Mouse (Mus musculus) heart, adult 9 months (tissue): Measurements from ENCODE around the gene Igf1r.

Experiments
- DNase-seq, 2 experiments: peaks; one replicate each; pipeline ENCODE4 v3.0.0; 2022; ENCODE audit warnings: low spot score in 2 of 2

The Igf1r gene

GRCm38 (mm10) chr7:68006496-68006895 lies 53.9 kb downstream of the Igf1r start:
- DNase-seq, result peak in 1 of 2 experiments; percentile 24

GRCm38 (mm10) chr7:68009635-68010034 lies 57.0 kb downstream of the Igf1r start:
- no peak for DNase-seq

GRCm38 (mm10) chr7:68010168-68010567 lies 57.5 kb downstream of the Igf1r start:
- DNase-seq, result peak in 1 of 2 experiments; percentile 38

DNA sequence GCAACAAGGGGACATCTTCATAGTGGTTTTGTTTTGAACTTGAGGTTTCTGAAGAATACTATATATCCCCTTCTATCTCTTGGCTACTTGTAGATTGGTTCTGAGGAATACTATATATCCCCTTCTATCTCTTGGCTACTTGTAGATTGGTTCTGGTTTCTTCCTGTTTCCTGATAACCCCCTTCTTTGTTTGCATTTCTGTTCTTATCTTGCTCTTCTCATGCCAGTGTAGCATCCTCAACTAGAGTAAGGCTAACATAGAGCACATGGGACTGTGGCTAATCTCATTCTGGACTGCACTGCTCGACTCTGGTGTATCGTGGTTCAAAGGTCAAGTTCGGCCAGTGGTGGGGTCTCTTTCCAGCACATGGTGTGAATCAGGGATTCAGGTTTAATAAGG lies 58.2 kb downstream of the Igf1r start:
- DNase-seq, result no peak

- no peak for DNase-seq
Observed at GRCm38 (mm10) chr7:68011385-68012122, 58.9 kb downstream of the Igf1r start.

DNA sequence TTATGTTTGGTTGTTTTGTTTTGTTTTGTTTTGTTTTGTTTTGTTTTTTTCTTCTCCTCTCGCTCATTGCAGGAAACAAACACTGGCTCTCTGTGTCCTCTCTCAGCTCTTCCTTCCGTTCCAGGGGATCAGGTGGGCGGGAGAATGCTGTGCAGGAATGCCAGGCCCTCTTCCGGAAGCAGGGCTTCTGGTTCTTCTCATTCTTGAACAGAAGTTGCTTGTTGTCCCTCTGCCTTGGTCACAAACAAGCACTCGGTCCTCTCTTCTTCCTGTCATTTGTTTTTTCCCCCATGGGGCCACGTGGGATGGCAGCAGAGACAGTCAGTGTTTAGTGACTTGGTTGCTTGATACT lies 59.5 kb downstream of the Igf1r start:
- no peak for DNase-seq

DNA sequence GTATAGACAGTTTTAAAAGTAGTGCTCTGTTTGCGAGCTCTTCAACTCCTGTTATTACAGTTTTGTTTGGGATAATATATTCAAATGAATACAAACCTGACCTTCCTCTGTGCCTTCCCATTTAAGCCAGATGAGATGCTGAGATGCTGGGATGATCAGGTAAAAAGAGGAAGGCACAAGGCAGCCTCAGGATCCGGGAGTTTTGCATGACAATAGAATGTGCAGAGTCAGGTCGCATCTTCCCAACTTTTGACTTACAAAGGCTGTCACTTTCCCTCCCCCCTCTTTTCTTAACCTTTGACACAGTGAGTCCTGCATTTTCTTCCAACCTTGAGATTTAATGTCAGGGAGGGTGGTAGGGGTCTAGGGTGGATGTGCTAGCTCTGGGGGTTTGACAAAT lies 61.9 kb downstream of the Igf1r start:
- no peak for DNase-seq

DNA sequence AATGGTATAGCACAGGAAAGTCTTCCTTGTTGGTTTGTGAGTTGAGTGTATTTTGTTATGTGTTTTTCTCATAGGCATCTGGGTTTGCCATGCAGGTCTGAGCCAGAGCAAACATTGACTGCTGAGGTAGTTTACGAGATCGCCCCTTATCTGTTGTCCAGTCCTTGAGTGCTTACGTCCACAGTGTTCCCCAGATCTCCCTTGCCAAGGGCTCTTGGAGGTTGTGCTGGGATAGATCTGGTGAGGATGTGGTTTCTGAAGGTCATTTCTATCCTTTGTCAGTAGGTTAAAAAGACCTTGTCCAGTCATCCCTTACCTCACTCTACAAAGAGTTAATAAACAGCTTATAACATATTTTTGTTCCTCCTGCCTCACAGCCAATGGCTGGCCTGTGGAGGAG lies 62.8 kb downstream of the Igf1r start:
- DNase-seq, result no peak

DNA sequence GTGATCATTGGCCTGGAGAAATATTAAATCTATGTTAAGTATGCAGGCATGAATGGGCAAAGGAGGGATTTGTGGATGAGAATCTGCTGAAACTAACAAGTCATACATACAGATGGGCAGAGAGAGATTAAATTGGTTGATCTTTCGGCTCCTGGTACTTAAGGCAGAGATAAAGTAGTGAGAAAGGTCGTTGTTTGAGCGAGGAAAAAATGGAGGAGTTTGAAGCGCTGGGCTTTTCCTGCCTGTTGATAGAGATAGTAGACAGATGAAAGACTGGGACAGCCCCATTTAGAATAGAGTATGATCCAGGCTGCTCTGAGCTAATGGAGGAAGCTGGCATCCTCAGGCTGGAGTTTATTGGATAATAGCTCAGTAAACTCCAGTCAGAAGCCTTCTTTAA lies 65.4 kb downstream of the Igf1r start:
- DNase-seq, result no peak

DNA sequence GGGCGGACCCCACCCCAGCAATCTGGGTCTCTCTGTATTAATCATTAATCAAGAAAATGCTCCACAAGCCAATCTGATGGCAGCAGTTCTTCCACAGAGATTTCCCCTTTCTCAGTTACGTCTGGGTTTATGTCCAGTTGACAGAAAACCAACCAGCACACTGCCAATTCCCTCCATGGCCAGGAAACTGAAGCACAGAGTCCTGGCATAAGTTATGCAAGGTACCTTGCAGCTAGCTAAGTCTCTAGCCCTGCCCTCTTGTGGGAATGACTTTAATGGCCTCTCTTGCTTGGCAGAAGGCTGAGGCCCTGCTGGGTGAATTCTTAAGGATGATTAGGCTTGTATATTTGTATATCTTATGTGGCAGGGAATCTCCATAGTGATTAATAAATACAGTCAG lies 67.9 kb downstream of the Igf1r start:
- DNase-seq, result no peak

GRCm38 (mm10) chr7:68021741-68022140 lies 69.1 kb downstream of the Igf1r start:
- DNase-seq, result peak; percentile 52 to 67

DNA sequence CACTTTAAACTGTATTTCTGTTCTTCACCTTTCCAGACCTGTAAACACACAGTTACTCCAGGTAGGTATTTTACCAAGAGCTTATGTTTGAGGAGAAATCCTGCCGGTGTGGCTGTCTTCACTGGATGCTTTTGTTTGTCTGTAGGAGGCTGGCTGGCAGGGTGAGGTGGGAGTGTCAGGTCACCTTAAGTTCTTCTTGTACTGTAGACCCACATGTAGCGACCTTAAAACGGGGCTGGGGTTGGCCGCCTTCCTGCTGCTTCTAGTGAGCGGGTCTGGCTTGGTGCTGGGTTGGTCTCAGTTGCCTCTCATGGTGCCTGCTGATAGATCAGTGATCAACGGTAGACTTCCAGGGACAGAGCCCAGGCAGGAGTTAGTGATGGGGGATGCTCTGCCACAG lies 69.6 kb downstream of the Igf1r start:
- DNase-seq, result no peak

DNA sequence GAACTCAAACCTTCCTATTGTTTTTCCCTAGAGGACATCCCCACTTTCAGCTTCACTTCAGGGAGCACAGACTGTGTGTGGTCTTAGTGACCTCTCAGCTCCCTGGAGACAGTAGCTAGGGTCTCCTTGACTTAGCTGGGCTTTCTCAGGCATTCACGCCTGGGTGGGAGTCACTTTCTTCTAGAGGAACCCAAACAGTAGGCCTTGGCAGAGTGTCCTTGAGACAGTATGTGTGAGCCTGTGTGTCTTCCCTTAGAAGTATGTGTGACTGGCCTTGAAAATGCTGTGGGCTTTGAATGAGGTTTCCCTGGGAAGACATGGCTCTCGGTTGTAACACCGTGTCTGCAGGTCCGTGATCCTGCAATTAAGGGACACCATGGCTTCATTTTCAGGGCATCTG lies 71.3 kb downstream of the Igf1r start:
- DNase-seq, result no peak

DNA sequence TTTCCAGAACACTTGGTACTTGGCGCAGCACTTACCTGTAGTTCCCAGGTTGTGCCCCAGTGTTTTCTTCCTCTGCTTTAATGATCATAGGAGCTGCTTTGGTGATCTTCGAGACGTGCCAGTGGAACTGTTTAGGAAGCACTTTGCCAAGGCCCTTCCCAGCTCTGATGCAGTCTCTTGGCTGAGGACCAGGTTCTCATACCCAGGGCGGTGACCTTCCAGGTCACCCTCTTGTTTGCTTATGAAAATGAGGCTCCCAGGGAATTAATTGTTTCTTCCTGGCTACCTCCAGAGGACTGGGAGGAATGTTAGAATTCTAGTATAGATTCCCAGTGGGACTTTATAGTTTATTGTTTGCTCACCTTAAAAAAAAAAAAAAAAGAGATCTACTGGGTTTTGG lies 72.0 kb downstream of the Igf1r start:
- no peak for DNase-seq

- DNase-seq, result no peak
Observed at GRCm38 (mm10) chr7:68025396-68025795, 72.8 kb downstream of the Igf1r start.

DNA sequence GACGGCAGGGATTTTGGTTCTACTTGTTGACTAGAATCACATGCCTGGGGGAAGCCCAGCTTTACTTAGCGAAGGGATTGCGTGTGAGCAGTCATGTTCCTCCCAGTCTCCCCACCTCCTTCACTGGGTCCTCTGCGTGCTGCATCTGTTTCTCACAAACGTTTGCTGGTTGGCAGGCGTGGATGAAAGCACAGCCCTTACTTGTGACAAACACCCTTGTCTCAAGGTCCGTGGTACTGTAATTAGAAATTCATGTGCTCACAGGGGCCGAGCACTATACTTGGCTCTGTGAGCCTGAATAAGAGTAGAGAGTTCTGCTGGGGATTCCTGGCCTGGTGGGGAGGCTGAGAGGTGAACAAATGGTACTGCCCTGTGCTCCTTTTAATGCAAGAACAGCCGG lies 73.4 kb downstream of the Igf1r start:
- DNase-seq, result no peak

GRCm38 (mm10) chr7:68028167-68028566 lies 75.5 kb downstream of the Igf1r start:
- no peak for DNase-seq

DNA sequence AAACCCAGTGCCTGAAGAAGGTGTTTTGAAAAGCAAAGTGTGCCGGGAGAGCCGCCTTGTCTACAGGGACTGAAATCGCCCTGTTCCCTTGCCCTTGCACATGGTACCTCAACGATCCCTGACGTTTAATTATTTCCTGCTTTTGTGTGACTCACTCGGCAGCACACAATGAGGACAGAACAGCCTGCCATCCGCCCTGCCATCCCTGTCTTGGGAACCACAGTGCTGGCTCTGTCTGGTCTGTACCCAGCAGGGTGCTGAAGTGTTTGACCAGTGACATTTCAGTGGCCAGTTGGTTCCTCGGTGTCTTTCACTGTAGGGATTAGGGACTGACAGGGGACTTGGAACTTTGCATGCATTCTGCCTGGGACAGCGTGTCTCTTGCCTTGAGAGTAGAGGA lies 78.2 kb downstream of the Igf1r start:
- DNase-seq, result no peak

DNA sequence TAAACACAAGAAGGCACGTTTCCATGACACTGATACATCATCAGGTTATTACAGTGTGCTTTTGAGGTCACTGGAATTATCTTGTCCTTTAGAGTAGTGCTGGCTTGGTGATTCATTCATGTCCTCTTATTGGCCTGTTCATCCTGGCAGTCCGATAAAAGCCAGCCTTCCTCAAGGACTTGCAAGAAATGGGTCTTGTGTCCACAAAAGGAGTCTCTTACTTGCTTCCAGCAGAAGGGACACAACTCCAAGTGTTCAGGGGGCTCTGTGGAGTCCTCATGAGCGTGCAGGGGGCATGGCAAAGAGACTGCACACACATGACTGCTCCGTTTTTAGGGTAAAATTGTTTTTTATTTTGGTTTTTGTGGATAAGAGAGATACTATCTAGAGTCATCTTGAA lies 83.9 kb downstream of the Igf1r start:
- no peak for DNase-seq

- DNase-seq, result no peak
Observed at GRCm38 (mm10) chr7:68038846-68039245, 86.2 kb downstream of the Igf1r start.

DNA sequence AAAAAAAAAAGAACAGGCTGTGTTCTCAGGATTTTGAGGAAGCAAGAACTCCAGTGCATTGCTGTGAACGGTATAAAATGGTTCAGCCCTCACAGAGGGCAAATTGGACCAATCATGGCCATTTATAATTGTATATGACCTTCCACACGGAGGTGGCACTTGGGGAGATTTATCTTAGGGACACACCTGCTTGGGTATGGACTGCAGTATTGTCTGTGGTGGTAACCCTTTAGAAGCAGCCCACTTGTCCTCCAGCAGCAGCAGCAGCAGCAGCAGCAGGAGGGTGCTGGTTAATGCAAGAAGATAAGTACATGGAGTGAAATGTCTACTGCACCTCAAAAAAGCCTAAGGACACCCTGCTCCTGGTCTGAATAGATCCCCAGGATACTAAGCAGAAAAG lies 86.9 kb downstream of the Igf1r start:
- no peak for DNase-seq

GRCm38 (mm10) chr7:68044621-68045020 lies 92.0 kb downstream of the Igf1r start:
- DNase-seq, result no peak

- no peak for DNase-seq
Observed at GRCm38 (mm10) chr7:68047152-68047551, 94.5 kb downstream of the Igf1r start.

DNA sequence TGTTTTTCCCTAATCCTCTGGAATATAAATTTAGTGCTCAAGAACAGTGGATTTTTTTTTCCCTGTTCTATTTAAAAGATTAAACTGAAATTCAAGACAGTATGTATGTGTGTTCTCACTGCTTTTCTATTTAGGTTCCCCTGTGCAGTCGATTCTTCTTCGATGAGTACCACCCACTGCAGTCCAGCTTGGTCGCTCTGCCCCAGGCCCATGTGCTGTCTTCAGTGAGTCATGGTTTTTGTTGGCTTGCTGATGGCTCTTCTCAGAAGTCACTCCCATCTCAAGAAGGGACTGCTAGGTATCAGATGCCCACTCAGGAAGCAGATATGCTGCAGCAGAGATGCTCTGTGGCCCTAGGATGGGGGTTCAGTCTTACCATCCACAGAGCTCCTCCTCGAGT lies 95.9 kb downstream of the Igf1r start:
- no peak for DNase-seq
